Mouse (Mus musculus): ENCODE results near the gene Hba-x. TPM values are rescaled to one million over a fixed set of nuclear protein-coding genes. Genes with fewer than 3 reads are reported as not detected.

The Hba-x gene
- not detected for total RNA-seq (2021)
- long read RNA-seq, experiment 1: 0 reads
- long read RNA-seq, experiment 2: 0 reads

DNA sequence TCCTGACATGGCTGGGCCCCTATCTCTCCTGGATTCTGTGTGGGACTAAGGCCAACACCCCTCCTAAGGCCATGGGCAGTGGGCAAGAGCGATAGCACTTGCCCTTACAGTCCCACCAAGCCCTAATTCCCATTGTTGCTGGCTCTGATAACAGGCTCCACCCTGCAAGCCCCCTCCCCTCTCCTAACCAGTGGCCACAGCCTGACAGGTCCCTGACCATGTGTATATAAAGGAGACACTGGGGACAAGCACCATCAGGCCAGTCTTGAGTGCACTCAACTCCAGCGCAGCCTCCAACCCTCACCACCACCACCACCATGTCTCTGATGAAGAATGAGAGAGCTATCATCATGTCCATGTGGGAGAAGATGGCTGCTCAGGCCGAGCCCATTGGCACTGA is at the start of gene Hba-x:
Hba-x (plus strand) TSS at position 54 of the 400 bp plus-strand sequence.
- DNase-seq (ENCODE audit: low spot score in 2 of 2): no peak

DNA sequence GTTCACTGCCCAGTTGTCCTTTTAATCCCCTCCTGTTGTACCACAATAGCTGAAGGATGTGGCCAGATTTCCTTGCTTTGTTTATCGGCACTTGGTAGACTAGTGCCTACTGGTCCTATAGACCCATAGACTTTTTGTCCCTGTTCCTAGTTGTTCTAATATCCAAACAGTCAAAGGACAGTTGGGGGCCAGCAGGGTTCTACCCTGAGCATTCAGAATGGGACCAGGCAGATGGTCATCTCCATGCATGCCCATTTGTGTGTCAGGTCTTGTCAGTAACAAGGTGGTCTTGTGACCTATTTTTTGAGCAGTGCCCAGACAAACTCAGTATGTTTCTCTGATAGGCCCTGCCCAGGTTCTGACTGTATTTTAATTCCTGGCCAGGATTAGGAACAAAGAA is 49.2 kb upstream of the Hba-x start:
- DNase-seq (ENCODE audit: low spot score in 2 of 2): no peak

DNA sequence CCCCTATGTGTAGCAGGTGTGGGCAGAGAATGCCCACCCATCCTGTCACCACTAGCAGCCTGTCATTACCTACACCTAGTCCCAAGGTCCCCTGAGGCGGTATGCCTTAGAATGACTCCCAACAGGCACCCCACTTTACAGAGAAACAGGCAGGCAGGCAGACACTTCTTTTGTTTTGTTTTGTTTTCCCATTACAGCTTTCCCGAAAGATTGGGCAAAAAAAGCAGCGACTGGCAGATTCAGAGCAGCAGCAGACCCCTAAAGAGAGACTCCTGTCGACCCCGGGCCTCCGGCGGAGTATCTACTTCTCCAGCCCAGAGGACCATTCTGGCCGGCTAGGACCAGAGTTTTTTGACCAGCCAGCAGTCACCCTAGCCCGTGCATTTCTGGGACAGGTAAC is 48.6 kb upstream of the Hba-x start:
- no peak for DNase-seq (ENCODE audit: low spot score in 2 of 2)

DNA sequence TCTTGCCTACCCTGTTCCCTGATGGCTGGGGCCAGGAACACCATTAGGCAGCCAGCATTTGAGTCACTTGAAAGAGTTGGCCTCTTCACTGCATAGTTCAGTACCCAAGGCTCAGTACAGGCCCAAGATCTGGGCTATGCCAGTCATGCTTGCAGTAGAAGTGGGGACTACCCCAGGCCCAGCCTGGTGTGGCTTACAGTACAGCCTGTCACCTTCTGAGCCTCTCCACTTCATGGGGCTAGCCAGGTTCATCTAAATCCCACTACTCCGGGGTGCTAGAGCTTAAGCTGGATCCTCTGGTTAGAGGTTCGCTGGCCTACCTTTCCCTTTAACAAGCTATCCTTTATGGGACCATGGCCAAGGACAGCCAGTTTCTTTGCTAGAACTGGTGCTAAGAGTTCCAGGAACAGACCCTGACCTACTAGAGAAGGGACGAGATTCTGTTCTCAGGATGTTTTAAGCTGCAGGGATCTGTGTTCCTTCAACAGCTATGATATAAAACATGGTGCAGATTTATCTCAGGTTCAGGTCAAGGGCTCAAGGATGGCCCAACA is 47.8 kb upstream of the Hba-x start:
- no peak for DNase-seq (ENCODE audit: low spot score in 2 of 2)

DNA sequence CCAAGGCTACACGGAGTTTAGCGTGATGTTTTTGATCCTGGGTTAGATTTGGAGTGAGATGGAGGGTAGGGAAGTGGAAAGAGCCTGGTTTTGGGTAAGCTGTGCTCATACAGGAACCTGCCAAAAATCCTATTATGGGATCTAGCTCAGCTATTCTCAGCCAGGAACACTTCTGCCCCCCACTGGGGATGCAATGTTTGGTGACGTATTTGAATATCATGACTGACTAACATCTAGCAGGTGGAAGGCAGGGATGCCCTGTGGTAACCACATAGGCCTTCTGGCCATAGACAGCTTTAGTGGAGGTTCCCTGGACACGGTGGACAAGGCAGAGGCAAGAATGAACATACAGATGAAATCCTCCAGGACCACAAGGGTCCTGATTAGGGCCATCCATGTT is 46.0 kb upstream of the Hba-x start:
- DNase-seq (ENCODE audit: low spot score in 2 of 2): no peak

DNA sequence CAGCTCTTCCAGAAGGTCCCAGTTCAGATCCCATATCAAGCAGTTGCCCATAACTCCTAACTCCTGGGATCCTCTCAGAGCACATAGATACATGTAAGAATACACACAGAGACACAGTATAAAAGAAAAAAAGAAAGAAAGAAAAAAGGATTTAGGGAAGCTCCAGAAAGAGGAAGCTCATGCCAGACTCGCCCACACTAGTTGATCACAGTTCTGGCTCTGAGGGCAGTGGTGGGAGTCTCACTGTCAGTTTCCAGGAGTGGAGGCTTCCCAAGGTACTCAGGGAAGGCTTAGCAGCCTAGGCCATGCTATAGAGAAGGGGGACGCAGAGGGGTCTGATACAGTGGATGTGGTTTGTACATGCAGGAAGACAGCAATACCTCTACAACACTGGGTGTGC is 45.1 kb upstream of the Hba-x start:
- DNase-seq (ENCODE audit: low spot score in 2 of 2): no peak

DNA sequence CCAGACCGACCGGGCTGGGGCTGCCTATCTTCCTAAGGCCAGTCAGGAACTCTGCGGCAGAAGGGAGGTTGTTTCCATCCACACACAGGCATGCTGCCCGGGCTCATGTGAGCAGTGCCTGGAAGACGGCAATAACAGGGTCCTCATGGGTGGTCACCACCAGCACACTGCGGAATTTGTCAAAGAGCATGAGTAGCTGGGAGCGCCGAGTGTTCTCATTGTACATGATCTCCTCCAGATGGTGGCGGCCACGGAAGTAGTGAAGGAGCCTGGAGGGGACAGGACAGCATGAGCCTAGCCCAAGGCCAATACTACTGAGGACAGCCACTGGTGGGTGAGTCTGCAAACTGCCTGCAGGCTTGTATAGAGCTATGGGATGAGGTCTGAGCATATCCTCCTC is 43.4 kb upstream of the Hba-x start:
- DNase-seq (ENCODE audit: low spot score in 2 of 2): no peak

DNA sequence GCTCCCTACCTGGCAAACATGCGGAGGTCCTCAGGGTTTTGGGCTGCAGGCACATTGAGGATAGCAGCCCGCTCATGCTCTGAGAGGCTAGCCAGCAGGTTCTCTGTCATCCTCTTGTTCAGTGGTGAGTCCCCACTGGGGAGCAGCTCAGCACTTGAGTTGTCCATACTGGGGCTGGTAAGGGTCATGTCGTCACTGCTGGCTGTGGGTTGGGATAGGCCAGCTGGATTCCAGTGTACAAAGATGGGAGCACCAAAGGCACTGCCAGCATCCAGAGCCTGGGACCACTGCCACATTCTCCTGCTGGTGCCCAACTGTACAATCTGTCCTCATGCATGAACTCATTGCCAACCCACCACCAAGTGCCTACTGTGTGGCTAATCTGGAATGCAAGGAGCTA is 42.3 kb upstream of the Hba-x start:
- peak; percentile 58 to 68 for DNase-seq (ENCODE audit: low spot score in 2 of 2)

DNA sequence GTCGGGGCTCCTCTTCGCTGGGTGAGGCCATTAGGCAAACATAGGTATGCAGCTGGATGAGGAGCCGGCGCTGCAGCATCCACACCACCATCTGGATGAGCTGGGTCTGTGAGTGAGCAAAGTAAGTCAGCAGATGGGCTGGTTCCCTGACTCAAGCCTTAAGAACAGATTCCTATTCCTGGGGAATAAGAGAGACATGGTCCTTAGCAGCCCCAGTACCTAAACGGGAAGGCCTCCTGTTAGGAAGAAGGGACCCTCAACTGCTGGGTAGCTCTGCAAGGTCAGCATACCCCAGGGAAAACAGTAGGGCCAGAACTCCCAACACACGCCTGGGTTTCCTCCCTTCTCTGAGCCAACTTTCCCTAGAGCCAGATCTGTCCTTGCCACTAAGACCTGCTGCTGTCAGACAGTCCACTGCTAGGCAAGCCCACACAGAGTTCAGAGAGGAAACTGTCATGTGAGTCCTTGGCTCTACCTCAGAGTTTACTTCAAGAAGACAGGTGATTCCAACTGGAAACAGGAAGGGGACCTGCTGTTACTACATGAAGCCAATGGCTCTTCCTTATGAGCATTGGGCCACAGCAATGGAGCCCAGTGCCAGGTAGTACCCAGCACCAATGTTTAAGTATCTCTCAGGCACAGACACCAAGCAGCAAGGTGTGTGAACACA is 41.2 kb upstream of the Hba-x start:
- DNase-seq (ENCODE audit: low spot score in 2 of 2): no peak

DNA sequence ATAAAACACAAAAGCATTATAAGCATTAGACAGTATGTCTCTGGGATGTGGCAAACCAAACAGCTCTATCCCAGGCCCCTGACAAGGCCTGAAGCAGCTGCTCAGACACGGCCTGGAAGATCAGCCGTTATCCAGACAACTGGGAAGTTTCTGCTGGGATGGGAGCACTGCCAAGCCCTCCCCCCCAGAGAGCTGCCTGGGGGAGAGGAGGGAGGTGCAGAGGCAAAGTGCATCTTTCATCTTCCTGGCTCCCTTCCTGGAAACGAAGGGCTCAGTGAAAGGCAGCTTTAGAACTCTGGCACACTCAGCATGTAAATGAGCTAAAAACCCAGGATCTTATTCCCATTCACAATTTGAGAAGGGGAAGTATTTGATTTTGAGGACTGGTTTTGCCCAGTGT is 40.6 kb upstream of the Hba-x start:
- DNase-seq (ENCODE audit: low spot score in 2 of 2): peak; percentile 74 to 84

DNA sequence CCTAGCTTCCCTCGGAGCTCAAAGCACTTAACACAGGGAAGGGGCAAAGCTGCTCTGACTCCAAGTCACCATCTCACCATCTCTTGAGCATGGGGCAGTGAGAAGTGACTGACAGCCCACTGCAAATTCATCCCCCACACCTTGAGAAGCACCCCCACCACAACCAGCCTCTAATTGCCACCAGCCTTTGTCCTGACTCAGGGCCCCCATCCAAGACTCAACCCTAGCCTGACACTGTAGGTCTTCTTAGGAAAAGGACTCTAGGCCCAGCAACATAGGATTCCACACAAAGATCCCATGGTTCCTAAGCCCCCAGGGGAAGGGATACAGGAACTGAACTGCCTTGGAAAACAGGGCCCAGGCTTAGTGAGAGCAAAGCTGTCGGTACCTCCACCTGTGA is 40.1 kb upstream of the Hba-x start:
- no peak for DNase-seq (ENCODE audit: low spot score in 2 of 2)

DNA sequence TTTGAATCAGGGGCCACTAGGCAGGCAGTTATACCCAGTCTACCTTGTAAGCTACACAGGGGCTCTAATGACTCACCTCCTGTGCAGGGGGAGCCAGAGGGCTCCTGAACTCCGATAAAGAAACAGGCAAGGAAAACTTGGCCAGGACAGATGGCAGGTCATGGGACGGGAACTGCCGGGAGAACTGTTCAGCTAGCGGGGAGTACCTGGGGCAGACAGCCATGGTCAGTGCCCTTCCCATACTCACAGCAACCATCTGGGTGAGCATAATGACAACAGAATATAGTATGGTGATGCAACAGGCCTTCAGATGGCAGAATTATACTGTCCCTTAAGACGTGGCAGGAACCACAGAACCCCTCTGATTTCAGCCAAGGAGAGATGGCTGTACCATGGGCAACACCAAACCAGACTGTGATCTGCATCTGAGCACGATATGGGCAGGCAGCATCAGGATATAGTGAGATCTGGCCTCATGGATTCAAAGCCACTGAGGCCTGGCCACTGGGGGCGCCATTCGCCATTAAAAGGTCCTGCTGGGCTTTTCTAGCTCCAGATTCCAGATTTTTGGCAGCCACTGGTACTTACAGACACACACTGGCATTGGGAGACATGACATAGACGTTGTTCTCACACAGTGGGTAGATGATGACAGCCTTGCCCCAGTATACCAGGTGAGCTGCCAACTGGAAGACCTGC is 39.3 kb upstream of the Hba-x start:
- DNase-seq (ENCODE audit: low spot score in 2 of 2): peak in 1 of 2 experiments; percentile 67

DNA sequence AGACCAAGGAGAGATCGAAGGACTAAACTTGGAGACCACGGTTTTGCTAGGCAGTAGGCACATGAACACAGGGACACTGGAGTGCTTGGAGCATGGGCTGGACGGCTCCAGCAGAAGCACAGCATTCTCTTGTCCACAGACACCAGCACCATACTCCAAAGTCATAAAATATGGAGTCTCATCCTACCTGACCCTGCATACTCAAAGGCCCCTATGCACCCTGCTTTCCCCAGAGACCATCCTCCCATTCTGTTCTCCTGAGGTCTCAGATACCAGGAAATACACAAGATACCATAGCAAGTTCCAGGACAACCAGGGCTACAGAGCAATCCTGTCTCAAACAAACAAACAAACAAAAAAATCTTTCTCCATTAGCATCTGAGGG is 38.8 kb upstream of the Hba-x start:
- no peak for DNase-seq (ENCODE audit: low spot score in 2 of 2)

DNA sequence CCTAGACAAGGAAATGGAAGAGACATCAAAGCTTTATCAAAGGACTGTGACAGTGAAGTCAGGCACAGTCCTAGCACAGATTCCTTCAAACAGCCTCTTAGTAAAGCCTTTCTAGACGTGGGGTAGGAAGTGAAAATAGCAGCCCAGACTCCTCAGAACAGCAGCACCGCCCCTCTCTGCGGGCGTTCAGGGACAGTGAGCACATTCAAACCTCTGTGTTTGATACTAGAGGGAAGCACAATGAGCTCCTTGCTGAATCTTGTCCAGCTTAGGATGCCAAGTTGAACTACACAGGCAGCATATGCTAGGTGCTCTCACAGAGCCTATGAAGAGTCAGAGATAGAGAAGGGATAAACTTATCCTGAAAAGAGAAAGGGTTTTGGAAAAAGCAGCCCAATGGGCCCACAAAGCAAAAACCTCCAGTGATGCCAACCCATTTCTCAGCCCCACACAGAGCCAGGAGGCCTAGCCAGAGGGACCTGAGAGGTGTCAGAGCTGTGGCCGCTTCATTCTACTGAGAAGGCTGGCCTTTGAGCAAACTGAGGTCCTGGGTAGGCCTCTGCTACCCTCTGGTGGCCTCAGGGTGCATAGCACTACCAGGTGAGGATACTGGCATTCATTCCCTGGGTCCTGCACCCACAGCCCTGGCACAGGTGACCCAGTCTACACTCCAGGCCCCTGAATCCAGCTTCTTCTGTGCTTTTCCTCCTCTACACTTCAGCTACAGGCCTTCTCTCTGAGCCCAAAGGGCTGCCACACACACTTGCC is 37.9 kb upstream of the Hba-x start:
- peak in 1 of 2 experiments; percentile 74 for DNase-seq (ENCODE audit: low spot score in 2 of 2)

DNA sequence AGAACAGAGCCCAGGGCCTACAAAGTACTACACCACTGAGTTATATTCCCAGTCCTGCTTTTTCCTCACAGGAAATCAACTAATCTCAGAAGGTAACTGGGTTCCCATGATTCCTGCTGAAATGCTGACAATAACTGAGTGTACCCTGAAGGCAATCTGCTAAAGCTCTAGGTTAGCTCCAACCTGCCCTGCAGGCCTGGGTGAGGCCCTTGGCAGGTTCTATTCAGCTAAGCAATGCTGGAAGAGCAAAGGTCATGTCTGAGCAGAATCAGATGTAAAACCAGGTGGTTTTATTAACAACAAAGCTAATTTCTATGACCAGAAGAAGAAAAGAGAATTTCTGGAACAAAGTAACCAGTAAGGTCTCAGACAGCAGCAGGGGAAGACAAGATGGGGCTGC is 34.8 kb upstream of the Hba-x start:
- no peak for DNase-seq (ENCODE audit: low spot score in 2 of 2)

DNA sequence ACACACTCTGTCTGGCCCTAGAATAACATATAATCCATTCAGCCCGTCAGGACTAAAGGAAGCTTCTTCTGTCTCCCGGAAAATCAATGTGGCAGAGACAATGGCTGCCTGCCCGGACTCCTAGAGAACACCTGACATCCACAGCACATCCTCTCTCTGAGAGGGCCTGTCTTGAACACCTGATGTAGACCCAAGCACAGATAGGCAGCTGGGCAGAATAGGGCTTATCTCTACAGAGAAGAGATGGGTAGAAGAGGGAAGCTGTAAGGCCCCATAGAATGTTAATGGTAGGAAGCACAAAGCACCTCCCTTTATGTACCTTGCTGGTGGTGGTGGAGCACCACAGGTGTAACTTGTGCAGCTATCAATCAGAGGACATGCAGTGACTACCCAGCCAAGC is 34.0 kb upstream of the Hba-x start:
- DNase-seq (ENCODE audit: low spot score in 2 of 2): no peak

DNA sequence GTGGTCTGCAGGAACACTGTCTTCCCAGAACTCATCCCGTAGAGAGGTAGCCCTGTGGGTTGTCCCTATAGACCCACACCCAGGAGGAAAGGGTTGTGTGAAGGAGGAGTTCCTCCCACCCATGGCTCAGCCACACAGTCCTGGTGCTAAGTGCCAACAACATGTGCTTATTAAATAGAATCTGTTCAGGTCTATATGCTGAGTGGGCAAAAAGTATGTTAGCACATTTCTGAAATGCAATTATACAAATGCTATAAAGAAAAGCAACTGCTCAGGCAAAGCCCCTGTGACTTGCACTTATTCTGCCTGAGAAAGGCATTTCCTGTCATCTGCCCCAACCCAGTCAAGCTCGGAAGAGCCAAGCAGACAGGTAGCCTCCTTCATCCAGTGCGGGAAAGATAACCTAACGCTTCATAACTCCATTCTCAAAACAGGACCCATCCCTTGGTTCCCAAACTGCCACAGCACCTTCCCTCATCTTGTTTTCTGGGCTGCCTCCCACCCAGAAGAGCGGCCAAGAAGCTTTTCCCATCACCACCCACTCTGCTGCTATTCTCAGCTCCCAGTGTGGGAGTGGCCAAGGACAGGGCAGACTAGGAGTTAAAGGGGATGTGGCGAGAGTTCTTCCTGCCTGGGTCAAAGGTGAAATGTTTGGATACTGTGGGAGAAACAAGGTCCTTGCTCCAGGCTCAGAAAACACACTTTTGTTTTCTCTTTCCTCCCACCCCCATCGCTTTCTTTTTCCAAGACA is 32.8 kb upstream of the Hba-x start:
- DNase-seq (ENCODE audit: low spot score in 2 of 2): no peak

DNA sequence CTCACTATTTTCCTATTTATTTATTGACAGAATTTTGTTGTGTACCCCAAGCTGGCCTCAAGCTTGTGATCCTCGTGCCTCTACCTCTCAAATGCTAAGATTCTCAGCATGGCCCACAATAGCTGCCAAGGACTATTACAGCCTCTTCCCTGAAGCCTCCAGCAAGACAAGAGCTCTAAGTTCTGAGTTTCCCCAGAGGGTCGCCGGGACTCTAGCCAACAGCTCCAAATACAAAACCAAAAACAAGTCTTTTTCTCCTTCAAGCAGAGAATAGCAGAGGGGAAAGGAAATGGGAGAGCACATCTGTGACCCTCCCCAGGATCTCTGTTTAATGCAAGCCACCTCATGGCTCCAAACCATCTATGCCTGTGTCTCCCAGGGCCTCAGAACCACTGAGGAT is 32.1 kb upstream of the Hba-x start:
- no peak for DNase-seq (ENCODE audit: low spot score in 2 of 2)

DNA sequence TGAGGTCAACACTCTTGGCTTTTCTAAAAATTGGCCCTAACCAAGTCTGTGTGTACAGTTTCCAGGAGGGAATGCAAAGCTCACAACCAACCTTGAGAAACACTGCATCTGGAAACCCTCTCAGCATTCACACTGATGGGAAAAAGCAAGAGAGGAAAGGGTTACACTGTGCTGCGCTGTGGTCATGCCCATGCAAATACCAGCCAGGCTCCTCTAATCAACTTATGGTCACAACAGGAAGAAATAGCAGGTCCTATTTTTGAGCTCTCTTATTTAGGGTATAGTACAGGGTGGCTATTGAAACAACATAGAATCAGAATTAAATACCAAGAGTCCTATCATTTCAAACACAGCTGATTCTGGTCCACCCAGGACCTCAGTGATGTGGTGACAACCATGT is 31.6 kb upstream of the Hba-x start:
- no peak for DNase-seq (ENCODE audit: low spot score in 2 of 2)

DNA sequence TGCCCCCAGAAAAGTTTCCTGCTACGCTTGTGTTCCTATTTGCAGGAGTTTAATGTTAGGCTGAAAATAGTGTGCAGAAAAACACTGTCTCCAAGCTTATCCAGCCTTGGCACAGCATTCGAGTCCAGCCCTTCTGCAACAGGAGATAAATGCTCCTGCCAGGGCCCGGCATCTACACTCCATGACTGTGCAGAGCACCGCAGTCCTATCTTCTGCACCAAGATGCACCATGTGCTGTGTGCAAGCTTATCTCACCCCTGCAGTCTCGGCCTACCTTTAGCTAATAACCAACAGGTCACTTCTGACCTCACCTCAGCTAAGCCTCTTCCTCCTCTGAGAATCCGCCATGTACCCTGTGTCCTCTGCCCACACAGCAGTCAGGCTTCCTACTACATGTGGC is 30.6 kb upstream of the Hba-x start:
- DNase-seq (ENCODE audit: low spot score in 2 of 2): no peak

DNA sequence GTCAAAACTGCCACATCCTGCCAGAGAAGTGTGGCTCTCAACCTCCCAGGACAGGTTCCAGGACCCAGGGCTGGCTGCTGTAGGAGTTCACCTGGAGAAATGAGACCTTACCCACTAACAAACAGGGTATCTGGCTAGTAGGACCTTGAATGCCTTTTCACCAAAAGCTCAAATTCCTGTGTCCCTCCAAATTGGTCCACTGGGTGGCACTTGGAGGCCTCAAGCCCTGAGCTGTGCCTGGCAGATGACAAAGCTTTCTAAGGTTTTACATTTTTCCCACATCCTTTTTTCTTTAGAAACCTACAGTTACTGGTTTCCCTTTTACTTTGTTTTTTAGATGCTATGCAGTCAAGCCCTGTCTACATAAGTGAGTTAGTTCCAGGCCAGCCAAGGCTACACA is 29.1 kb upstream of the Hba-x start:
- DNase-seq (ENCODE audit: low spot score in 2 of 2): no peak

Data from layer of hippocampus, postnatal 14 days (tissue).